Mouse (Mus musculus): ENCODE results near the gene Hoxb7.

DNA sequence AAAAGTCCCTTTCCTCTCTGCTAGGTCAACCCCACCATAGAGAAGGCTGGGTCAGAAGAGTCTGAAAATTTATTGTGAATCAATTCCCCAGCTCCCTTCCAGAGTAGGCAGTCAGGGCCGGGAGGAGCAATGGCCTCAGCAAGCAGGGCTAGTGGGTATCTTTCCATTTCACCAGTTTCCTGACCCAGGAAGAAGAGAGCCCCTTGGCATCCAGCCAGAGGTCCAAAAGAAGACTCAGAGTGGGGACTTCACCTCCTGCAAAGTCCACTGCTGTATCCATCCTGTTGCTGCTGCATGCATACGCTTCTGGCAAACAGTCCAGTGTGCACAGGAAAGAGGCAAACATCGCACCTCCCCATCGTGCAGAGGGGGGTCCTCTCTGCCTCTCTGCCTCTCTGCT lies 10.5 kb upstream of the Hoxb7 start:
- TF ChIP-seq CTCF (IDR thresholded peaks at IDR 0.05; ENCODE audit: low read depth) (no peak), EP300 (IDR thresholded peaks at IDR 0.05; ENCODE audit: low read depth) (no peak)
